Mouse (Mus musculus) left cerebral cortex, postnatal 25 days (tissue): ENCODE measurements at regions not wholly inside any gene's neighbourhood (a gene's known extent, or its start where the extent isn't known, plus 50 kb on each side); places are given as distances from the start of the nearest gene placed in this dataset.

Source experiments
- DNase-seq, 2 experiments: peaks; one replicate each; pipeline ENCODE4 v3.0.0; 2022; ENCODE audit warnings: low spot score in 2 of 2, mixed read lengths in 1 of 2
- intact Hi-C: fragments of 180-260 bp; cut with DNase I; formaldehyde crosslinking; loops from one replicate; pipeline ENCODE4 v1.15.1; 2025

DNA sequence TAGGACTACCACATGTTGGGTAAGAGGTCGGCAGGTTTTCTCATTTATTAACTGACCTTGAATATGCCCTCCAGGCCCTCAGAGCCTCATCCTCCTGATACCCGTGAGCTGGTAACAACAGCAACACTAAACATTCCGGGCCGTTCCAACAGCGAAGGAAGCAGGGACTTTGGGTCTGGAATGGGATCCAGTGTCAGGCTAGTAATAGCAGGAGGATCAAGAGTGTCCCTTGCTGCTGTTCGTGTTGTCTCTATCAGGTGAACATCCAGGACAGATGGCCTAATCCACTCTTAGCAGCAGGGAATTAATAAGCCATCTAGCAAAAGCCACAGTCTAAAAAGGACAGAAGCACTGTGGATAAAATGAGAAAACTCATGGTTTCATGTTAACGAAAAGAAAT, 106.7 kb downstream of the Cpeb2 start:
- DNase-seq: no peak
- intact Hi-C loops: no loop called here

DNA sequence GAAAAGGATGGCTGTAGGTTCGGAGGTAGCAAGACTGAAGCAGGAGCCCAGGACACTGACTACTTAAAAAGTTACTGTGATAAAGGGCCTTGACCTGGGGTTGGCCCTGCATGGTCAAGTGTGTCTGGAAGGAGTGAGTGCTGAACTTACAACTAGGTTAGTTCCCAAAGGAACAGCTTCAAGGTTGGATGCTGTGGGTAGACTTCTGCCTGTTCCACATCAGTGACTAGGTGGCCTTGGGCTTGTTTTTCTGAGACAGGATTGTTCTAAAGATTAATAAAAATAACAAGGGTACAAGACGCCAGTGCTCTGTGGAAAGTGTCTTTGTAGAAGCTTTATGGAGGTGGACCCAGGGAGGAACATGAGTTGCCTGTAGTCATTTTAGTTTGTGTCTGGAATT, 108.5 kb downstream of the Cpeb2 start:
- intact Hi-C loops: no loop called here
- DNase-seq: no peak

DNA sequence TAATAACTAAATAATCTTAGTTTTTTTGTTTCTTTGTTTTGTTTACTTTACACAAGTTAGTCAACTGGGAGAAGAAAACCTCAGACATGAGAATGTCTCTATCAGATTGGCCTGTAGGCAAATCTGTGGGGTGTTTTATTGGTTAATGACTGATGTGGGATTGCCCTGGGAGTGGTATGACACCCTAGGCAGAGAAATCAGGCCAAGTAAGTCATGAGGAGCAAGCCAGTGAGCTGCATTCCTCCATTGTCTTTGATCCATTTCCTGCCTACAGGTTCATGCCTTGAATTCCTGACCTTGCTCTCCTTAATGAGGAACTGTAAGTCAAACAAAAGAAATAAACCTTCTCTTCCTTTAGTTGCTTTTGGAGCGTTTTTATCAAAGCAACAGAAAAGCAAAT, 111.5 kb downstream of the Cpeb2 start:
- DNase-seq: no peak
- intact Hi-C loops: no loop called here

DNA sequence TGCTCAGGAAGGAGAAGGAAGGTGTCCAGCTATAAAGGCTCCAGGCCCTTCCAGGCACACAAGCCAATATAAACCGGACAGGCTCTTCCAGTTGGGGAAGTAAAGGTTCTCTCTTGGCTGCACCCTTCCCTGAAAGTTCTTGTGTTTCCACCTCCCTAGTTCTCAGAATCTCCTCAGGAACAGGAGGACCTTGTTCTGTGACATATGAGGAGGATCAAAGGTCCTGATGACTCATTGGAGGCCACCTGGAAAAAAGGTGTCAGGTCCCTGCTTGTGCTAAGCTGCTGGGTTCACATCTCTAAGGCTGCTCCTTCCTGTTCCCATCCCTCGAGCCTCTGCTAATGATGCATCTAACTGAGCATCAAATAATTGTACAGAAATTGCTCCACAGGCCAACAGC, 118.0 kb downstream of the Cpeb2 start:
- intact Hi-C loops: loop anchor here (5.0 to 10.0 kb wide), 2 partner anchors 59 to 1466 kb away; no protein-coding TSS in a partner anchor
- DNase-seq: no peak

DNA sequence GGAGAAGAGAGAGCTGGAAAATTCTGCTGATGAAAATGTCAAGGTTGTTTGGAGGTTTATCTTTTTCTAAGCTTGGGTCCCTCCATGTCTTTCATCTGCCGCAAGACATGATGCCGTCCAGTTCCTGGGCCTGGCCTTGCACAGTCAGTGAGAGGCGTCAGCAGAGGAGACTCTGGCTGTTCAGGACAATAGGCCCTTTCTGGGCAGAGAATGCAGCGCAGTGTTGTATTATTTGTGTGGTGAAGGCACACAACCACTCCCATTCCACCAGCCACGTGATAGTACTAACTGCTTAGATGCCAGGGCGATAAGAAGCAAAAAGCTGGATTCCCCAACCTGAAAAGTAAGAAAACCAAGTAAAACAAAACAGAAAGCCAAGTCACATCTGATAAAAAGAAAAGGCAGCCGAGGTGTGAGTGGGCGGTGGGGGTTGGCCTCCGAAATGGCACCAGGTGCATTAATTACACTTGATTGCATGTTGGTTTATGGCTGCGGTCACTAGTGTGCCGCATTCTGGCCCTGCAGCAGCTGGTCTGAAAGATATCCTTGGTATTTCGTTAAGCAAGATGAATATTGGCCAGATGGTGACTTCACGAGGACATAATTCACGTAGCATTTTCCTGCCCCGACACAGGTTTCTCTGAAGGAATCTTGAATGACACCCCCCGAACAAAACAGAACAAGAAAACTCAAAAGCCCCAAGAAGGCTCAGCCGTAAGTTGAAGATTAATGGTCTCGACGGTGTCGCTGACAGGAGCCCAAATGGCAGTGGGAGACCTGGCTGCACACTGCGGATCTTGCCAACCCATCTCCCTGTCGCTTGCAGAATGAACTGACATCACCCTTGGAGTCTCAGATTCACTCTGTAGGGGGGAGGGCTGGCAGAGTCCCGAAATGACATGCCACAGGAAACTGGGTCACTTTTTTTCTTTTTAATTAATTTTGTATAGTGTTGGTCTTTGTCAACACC, 120.3 kb downstream of the Cpeb2 start:
- intact Hi-C loops: loop anchor here (5.0 to 10.0 kb wide), 2 partner anchors 61 to 1469 kb away; no protein-coding TSS in a partner anchor
- peak in 1 of 2 experiments; percentile 20 for DNase-seq

DNA sequence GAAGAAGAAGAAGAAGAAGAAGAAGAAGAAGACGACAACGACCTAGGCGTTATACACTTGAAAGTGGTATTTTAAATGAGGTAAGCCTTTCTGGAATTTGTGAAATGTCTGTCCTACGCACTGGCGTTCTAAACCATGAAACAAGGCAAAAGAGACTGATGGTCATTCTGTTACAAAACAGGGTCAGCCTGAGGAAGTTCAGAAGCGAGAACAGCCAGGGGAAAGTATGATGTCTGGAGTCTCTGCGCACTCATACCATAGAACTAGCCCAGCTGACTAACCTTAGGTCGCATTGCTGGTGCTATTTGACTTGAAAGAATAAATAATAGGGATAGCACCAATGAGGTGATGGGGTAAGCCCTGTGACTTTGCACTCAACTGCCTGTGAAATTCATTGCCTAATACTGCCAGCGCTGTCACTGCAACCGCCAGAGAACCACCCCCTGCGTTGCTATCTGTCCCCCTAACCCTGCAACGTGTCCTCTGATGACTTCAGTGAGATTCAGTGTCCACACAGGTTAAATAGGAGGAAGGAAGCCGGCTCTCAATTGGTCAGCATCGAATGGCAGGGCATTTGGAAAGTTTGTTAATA, 121.5 kb downstream of the Cpeb2 start:
- no peak for DNase-seq
- intact Hi-C loops: loop anchor here (5.0 to 10.0 kb wide), 2 partner anchors 62 to 1470 kb away; no protein-coding TSS in a partner anchor

DNA sequence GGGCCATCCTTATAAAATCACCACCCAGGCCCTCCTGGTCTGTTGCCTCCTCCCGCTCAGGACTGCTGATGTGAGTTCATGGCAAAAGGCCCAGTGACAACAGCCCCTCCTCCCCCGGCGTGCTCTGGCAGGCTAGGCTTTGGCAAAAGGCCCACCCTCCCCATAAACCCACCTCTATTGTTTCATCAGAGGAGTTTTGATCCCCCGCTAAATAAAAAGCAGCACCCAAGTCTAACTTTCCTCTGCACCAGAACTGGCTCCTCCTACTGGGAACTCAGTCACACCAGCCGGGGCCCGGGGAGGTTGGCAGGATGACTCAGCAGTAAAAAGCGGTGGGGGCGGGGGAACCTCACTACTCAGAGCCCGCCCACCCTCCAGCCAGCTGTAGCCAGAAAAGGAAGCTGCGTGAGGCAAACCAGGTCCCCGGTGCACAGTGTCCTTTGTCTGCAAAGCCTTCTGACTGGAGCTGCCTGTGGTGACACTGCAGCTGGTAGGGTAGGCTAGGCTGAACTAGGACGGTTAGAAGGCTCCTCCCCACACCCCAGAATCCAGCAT, 122.1 kb downstream of the Cpeb2 start:
- DNase-seq: peak; percentile 81 to 93
- intact Hi-C loops: loop anchor here (5.0 to 10.0 kb wide), 2 partner anchors 108 to 1470 kb away; no protein-coding TSS in a partner anchor

DNA sequence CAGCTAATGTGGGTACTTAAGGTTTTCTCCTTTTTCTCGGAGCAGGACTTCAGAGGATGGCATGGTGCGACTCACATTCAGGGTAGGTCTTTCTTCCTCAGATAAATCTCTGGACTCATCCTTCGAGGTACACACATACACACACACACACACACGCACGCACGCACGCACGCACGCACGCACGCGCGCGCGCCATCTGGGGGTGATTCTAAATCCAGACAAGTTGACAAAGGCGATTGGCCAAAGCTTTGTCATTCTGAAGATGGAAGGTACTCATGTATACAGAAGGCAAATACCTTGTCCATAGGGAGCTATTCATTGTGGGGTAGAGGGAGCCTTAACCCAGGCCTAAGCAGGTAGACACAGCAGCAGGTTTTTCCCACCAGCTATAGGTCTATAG, 122.9 kb downstream of the Cpeb2 start:
- intact Hi-C loops: loop anchor here (5.0 to 10.0 kb wide), 2 partner anchors 109 to 1471 kb away; no protein-coding TSS in a partner anchor

DNA sequence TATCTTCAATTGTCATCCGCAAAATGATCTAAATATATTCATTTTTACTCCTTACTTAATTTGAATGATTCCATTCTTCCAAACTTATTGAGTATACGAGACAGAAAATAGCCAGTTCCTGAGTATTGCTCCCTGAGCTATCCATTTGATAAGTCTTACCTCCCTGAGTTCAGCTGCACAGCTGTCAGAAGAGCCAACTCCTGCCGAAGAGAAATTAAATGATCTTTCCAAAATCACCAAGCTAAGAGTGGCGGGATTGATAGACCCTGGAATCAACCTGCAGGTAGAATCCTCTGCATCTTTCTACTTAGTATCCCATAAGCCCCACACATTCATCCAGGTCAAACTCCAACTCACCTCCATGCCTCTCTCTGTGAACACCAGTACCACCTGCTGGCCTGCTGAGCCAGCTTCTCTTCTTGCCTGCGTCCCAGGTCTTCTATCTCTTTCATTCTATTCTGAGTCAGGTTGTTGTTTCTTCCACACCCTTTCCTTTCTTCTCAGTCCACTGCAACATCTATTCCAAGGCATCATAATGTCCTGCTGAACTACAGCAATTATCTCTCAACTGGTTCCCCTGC, 124.2 kb downstream of the Cpeb2 start:
- intact Hi-C loops: loop anchor here (5.0 to 10.0 kb wide), 2 partner anchors 110 to 1472 kb away; no protein-coding TSS in a partner anchor
- DNase-seq: no peak

More for the DNA sequence above, 122.9 kb downstream of the Cpeb2 start:
- no peak for DNase-seq

DNA sequence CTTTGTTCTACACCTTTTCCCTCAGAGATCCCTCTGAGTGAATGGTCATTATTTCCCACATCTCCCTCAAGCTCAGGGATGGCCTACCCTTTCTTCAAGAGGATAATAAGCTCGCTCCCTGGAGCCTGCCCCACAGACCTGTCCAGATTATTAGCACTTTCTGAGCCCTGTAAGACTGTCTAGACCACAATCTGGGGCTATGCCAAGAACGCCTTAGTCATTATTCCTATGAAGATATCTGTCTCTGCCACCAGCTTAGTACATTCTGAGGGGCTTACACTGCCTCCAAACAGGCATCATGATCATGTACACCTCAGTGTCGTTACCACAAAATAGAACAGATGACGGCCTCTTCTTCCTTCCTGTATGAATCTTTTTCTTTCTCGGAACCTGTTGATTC, 124.9 kb downstream of the Cpeb2 start:
- DNase-seq: no peak
- intact Hi-C loops: loop anchor here (5.0 to 10.0 kb wide), 2 partner anchors 111 to 1473 kb away; no protein-coding TSS in a partner anchor

DNA sequence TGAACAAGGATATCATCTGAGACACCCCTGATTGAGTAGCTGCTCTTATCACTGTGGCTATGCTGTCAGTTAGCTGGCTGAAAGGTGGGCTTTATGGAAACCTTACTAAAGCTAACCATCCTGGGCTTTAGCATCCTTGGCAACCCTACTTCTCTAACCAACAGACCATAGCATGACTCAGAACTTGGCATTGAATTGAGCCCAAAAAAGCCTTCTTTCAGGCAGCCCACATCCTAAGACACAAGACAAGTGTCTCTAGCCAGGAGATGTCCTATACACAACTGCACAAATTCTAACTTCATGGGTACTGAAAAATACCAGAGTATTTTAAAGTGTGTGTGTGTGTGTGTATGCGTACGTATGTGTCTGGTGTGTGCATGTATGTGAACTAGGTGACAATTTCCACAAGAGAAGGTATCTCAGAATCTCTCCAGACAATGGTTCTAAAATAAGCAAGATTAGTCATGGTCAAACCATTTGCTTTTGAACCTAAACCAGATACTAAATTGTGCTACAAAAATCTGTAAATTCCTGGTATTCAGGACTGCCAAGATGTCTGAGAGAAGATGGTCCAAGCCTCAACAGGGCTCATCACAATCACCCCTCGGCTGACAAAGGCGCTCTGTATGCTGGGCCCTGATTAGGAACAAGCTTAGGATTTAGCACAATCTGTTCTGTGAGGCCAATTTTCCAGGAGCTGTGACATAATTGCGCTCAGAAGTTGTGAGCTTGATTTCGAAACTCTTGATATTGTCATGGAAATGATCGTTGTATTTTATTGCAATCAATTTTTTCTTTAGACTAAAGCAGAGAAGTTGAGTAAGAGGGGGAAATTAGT, 126.2 kb downstream of the Cpeb2 start:
- intact Hi-C loops: loop anchor here (5.0 to 10.0 kb wide), 2 partner anchors 112 to 1474 kb away; no protein-coding TSS in a partner anchor
- peak in 1 of 2 experiments; percentile 83 for DNase-seq

DNA sequence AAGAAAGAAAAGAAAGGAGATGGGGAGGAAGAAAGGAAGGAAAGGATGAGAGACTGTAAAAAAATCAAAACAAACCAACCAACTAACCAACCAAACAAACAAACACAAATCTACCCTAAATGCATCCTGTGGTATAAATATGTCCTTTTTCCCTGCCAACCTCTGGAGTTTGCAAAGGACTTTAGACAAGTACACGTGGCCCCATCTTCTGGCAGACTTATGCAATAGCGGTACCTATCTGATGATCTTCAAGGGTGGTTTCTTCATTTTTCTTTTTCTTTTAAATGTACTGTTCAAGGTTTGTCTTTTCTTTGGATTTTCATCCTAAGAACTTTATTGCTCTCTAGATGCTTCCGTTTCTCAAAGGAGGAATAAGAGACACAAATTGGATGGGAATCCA, 127.3 kb downstream of the Cpeb2 start:
- intact Hi-C loops: no loop called here
- peak in 1 of 2 experiments; percentile 58 for DNase-seq

DNA sequence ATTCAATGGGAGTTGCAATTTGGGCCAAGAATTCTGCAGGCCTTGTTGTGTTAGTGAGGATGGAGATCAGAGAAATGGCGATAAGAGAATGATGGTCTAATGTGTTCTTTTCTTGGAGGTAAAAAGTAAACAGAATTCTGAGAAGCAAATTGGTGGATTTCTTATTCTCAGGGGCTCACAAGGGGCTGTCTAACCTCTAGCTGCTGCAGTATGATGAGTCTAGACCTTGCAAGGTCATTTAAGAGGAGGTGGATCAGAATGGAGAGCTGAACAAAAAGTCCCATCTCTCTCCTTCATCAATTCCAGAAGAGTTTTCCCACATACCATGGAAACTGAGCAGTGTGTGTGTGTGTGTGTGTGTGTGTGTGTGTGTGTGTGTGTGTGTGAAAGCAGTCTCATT, 128.1 kb downstream of the Cpeb2 start:
- intact Hi-C loops: no loop called here

DNA sequence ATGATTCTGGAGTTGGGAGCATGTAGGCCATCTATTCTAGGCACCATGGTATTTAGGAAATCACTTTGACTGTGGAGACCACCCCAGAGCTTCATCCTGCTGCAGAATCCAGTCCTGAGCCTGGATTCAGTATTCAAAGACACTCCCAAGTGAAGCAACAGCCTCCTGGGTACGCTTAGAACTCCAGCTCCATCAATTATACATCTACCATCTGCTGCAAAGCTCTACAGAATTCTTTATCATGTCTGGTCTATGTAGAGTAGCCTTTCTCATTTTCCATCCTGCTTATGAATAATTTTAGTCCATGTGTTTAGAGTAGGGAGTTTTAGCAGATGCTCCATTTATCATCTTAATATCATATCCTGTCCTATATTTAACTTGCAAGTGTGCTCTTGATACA, 139.4 kb downstream of the Cpeb2 start:
- intact Hi-C loops: no loop called here
- DNase-seq: peak in 1 of 2 experiments; percentile 39

More for the DNA sequence above, 128.1 kb downstream of the Cpeb2 start:
- DNase-seq: no peak

DNA sequence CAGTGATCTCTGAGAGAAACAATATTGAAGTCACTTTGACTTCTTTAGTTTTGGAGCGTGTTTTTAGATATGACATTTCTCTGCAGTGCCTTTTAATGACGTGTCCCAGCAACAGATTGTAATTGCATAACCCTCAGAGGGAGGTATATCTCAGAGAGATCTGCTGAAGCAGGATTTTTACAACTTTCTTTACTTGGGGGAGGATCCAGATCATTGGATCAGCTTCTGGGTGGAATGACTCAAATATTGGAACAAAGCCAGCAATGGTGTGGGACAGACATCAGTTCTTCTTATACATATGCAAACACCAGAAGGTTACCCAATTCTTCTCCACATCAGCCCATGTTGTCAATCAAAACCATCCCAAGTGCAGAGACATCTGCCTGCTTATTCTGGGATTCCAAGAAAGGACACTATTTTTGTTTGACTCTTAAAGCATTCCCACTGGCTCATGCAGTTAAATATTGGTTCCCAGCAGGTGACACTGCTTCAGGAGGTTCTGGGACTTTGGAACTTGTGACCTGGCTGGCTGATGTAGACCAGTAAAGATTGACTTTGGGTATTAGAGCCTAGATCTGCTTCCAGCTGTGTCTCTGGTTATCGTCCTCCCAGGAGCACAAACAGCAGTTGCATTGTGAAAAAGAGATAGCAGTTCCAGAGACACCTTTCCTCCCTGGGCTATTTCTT, 130.5 kb upstream of the C1qtnf7 start:
- intact Hi-C loops: no loop called here
- peak in 1 of 2 experiments; percentile 76 for DNase-seq

DNA sequence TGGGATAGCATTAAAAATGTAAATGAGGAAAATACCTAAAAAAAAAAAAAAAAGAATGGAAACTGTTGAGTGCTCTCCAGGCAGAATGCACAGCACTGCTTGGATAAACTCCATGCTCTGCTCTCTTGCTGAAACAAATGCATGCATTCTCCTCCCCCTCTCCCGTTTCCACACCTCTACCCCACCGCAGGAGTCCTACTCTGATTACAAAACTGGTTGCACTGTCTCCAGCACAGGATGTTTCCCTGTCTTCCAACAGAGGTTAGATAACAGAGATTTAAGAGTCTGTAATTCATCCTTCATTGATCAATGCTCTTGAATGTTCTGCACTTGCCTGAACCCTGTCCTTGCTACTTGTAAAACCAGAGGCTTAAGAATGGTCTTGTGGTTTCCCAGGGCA, 124.3 kb upstream of the C1qtnf7 start:
- intact Hi-C loops: loop anchor here (1.0 to 10.0 kb wide), 2 partner anchors 976 to 1503 kb away; no protein-coding TSS in a partner anchor
- DNase-seq: no peak

DNA sequence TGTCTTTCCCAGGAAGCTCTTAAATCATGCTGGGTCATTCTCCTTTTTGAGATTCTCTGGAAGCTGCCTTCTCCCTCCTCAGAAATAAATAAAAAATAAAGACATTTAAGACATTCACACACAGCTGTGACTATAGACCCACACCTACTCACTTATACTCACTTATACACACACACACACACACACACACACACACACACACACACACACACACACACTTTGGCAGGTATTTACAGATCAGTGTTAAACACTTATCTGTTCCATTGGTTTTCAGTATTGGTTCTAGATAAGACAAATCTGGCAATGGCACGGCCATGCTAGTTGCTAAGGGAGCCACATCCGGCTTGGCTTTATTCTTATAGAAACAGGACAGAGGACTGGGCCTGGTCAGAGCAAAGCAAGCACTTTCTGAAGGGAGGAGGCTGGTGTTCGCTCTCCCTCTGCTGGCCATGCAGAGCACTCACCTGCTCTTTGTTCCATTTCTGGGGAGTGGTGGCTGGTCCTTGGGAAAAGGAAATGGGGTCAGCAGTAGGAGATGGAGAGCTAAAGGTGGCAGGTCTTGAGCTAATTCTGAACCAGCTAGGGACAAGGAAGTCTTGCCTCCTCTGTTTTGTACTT, 123.8 kb upstream of the C1qtnf7 start:
- intact Hi-C loops: loop anchor here (1.0 to 10.0 kb wide), 2 partner anchors 977 to 1503 kb away; no protein-coding TSS in a partner anchor
- DNase-seq: peak; percentile 24 to 49
